Mouse (Mus musculus) CH12.LX (cell line): ENCODE data around the gene Fcgr4.

ENCODE experiments used
- POLR2A ChIP-seq: IDR thresholded peaks from 2 replicates; pipeline ENCODE4 v1.6.1; 2011; ENCODE audit warnings: low read depth, mild to moderate bottlenecking, improper control_type of control experiment, low read length
- TCF12 ChIP-seq: IDR thresholded peaks from 2 replicates; pipeline ENCODE4 v1.6.1; 2014; ENCODE audit warnings: low read depth, mild to moderate bottlenecking, inconsistent platforms, low read length, improper control_type of control experiment

DNA sequence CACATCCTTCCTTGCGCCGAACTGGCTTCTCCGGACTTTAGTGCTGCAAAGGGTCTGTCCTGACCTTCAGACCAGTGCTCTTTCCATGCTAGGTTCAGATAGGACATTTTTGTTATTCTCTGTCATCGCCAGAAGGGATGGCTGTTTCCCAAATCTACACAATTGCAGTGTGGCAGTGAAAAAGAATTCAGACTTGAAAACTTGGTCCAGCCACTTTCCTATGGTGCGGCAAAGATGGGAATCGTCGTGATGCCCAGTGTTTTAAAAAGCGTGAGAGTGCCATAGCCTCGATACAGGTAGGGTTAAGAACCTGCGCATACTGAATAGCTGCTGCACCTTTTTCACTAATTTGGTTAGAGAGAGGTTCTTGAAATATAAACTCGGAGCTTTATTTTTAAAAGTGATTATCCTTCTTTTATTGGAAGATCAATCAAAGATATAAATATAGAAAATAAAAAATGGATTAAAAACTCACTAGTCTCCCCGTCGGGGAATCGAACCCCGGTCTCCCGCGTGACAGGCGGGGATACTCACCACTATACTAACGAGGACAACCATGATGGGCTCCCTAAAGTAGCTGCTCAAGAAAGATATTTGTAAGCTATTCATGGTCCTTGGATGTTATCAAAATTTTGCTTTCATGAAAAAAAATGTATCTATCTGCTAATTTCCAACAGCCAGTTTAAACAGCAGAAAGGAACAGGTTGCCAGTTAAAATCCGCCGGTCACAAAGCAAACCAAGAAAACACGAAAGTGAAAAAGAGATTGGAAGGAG, 18.0 kb downstream of the Fcgr4 start:
- no peak for TF ChIP-seq TCF12
- TF ChIP-seq POLR2A: no peak
